Mouse (Mus musculus): ENCODE measurements around the gene Smim23. TPM values are rescaled to one million over a fixed set of nuclear protein-coding genes. Genes with fewer than 3 reads are reported as not detected.

The Smim23 gene
- total RNA-seq, 1 experiment from 2014 or later = not detected

GRCm38 (mm10) chr11:32785591-32786147 lies 38.7 kb downstream of the Smim23 start:
- no peak for ATAC-seq (ENCODE audit: extremely low read depth, insufficient number of reproducible peaks, low FRiP score, poor library complexity, severe bottlenecking)

GRCm38 (mm10) chr11:32782724-32783123 lies 41.7 kb downstream of the Smim23 start:
- ATAC-seq (ENCODE audit: extremely low read depth, insufficient number of reproducible peaks, low FRiP score, poor library complexity, severe bottlenecking) = no peak

GRCm38 (mm10) chr11:32781633-32782404 lies 42.6 kb downstream of the Smim23 start:
- no peak for ATAC-seq (ENCODE audit: extremely low read depth, insufficient number of reproducible peaks, low FRiP score, poor library complexity, severe bottlenecking)

- no peak for ATAC-seq (ENCODE audit: extremely low read depth, insufficient number of reproducible peaks, low FRiP score, poor library complexity, severe bottlenecking)
Observed at GRCm38 (mm10) chr11:32780747-32781536, 43.5 kb downstream of the Smim23 start.

- no peak for ATAC-seq (ENCODE audit: extremely low read depth, insufficient number of reproducible peaks, low FRiP score, poor library complexity, severe bottlenecking)
Observed at GRCm38 (mm10) chr11:32768642-32769343, 55.6 kb downstream of the Smim23 start.

Other genes starting within 250 kb of the Smim23 start
- gene Fbxw11, start 181.9 kb downstream of the Smim23 start, total RNA-seq (2017) = 49.9 and 58.7 TPM in 2 replicates

All from neutrophil, adult 5-6 weeks (primary cell).